Mouse (Mus musculus) right cerebral cortex, adult 2 months (tissue): ENCODE results near the gene Gm20908.
"Not testable (repeated sequence)": the region's sequence is repeated elsewhere in the genome, so short reads cannot be mapped to it uniquely, and the experiment has no call there.

ENCODE experiments used
- DNase-seq, 2 experiments: peaks; one replicate each; pipeline ENCODE4 v3.0.0; 2021 to 2022; ENCODE audit warnings: low spot score in 2 of 2

Gm20908 gene

DNA sequence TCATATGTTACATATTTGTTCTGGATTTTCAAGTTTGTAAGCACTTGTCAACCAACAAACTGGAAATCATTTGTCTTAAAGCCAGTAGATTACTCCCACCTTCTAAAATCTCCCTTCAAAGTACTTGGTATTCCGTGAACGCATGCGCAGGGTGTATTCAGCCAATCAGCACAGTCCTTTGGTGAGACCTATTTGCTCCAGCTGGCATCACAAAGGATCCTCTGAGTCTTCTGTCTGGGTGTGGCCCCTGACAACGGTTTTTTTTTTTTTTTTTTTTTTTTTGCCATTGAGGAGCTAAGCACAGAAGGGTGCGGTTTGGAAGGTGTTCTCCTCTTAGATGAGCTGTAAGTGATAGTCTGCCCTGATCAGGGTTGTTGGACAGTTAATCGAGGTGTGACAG, at the start of gene Gm20908:
Gene Gm20908, plus strand, starts transcription at position 301 of the 400 bp plus-strand sequence.
- not testable (repeated sequence) for DNase-seq
